Mouse (Mus musculus) spleen, adult 2 months (tissue): ENCODE results near the gene Tmem129. TPM values are rescaled to one million over a fixed set of nuclear protein-coding genes. Genes with fewer than 3 reads are reported as not detected.
A peak's percentile ranks its signal among the peaks of the same experiment; 100 is the strongest.

Source experiments
- DNase-seq, 2 experiments: peaks; one replicate each; pipeline versions ENCODE4 v3.0.0 to v3.0.0-alpha.2; 2012 to 2021; ENCODE audit warnings: low spot score in 2 of 2, low read depth in 1 of 2
- H3K27ac ChIP-seq: fragments of 200-500 bp; 2 replicates; pipeline ENCODE4 v1.5.1; 2012; ENCODE audit warnings: low read length, inconsistent platforms; ENCODE audit not compliant: insufficient read depth
- H3K27me3 ChIP-seq: fragments of 200-500 bp; 2 replicates; pipeline ENCODE4 v1.6.1; 2012; ENCODE audit warnings: mild to moderate bottlenecking, moderate library complexity, low read length, inconsistent platforms; ENCODE audit not compliant: control insufficient read depth, insufficient read depth
- H3K36me3 ChIP-seq: fragments of 200-500 bp; 2 replicates; pipeline ENCODE4 v1.6.1; 2012; ENCODE audit warnings: mild to moderate bottlenecking, low read length, inconsistent platforms; ENCODE audit not compliant: control insufficient read depth, insufficient read depth
- H3K4me1 ChIP-seq: fragments of 200-500 bp; 2 replicates; pipeline ENCODE4 v1.6.1; 2011; ENCODE audit warnings: inconsistent platforms; ENCODE audit not compliant: control insufficient read depth, insufficient read depth, insufficient read length
- H3K4me3 ChIP-seq: fragments of 200-500 bp; 2 replicates; pipeline ENCODE4 v1.5.1; 2011; ENCODE audit warnings: mild to moderate bottlenecking, inconsistent platforms; ENCODE audit not compliant: insufficient read depth, insufficient read length; ENCODE audit errors: extremely low read depth
- CTCF ChIP-seq: fragments of 200-500 bp; IDR thresholded peaks from 2 replicates; pipeline ENCODE4 v1.5.1; 2011; ENCODE audit warnings: mild to moderate bottlenecking, inconsistent platforms; ENCODE audit not compliant: insufficient read depth, insufficient read length, insufficient replicate concordance; ENCODE audit errors: extremely low read depth
- POLR2A ChIP-seq: fragments of 200-500 bp; IDR thresholded peaks from 2 replicates; pipeline ENCODE4 v1.6.1; 2011; ENCODE audit warnings: low read depth, low read length, inconsistent platforms
- WGBS: fragments of 180-500 bp; shearing (Covaris S2); methylation state at CpG from one replicate; pipeline ENCODE4 v1.1.7; 2018; 5-methylcytosine and 5-hydroxymethylcytosine counted together
- polyA plus RNA-seq: library from polyadenylated mRNA; depleted of rRNA; stranded (reverse); fragments of >200 nt; gene quantifications from 2 replicates; pipeline ENCODE4 v1.2.3, GENCODE M21; 2012

The Tmem129 gene
- polyA plus RNA-seq, 1 experiment, result 24.8 TPM

- Histone ChIP-seq H3K4me1 (no peaks in the 10 kb centered on the region), H3K4me3 (no peak overlapping the region), H3K36me3 (no peaks in the 10 kb centered on the region), H3K27ac (no peak overlapping the region), H3K27me3 (no peaks in the 10 kb centered on the region)
- 5% methylated on average over 1 of the region's 1 CpGs for WGBS
- DNase-seq, result no peak
- TF ChIP-seq POLR2A (no peak), CTCF (peak; percentile 33; the same call in 1 of the 2 replicates)
Measured at GRCm38 (mm10) chr5:33675964-33676363, 17.7 kb upstream of the Tmem129 start.

DNA sequence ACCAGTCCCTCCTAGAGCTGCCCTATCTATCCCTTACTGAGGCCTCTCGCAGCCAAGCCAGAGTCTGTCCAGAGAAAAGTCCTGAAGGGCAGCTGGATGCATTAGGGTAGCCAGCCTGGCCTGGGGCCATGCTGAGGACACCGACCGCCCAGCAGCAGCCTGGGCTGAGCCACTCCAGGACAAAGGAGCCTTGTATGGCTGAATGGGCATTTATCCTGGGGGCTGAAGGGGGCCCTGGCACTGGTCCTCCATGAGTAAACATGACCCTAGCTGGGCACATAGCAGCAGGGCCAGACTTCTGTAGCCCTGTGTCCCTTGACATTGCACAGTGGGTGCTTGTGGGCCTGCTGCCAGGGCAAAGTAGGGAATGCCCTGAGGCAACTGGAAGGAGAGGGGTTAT is 16.2 kb upstream of the Tmem129 start:
- no peak overlapping the region for H3K27ac ChIP-seq
- DNase-seq, result no peak
- TF ChIP-seq CTCF (no peak), POLR2A (no peak)
- H3K36me3 ChIP-seq, result no peaks in the 10 kb centered on the region
- 89% methylated on average over 3 of the region's 3 CpGs for WGBS
- H3K4me1 ChIP-seq, result no peaks in the 10 kb centered on the region
- no peaks in the 10 kb centered on the region for H3K27me3 ChIP-seq
- no peak overlapping the region for H3K4me3 ChIP-seq

DNA sequence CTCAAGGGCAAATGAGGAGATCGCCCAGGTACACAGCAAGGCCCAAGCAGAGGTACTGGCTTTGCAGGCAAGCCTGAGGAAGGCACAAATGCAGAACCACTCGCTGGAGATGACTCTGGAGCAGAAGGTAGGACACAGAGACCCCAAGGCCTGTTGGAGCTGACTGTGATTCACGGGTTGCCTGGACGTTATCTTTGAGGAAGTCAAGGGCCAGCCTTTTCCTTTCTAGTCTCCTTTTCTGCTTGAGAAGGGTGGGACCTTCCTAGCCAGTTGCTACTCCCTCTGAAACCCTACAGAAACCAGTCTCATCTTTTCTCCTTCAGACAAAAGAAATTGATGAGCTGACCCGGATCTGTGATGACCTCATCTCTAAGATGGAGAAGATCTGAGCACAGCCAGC is 13.4 kb upstream of the Tmem129 start:
- no peak for DNase-seq
- TF ChIP-seq POLR2A (no peak), CTCF (no peak)
- H3K27me3 ChIP-seq, result no peaks in the 10 kb centered on the region
- H3K4me1 ChIP-seq, result no peaks in the 10 kb centered on the region
- 56% methylated on average over 5 of the region's 5 CpGs for WGBS
- H3K27ac ChIP-seq, result no peak overlapping the region
- no peaks in the 10 kb centered on the region for H3K36me3 ChIP-seq
- no peak overlapping the region for H3K4me3 ChIP-seq

DNA sequence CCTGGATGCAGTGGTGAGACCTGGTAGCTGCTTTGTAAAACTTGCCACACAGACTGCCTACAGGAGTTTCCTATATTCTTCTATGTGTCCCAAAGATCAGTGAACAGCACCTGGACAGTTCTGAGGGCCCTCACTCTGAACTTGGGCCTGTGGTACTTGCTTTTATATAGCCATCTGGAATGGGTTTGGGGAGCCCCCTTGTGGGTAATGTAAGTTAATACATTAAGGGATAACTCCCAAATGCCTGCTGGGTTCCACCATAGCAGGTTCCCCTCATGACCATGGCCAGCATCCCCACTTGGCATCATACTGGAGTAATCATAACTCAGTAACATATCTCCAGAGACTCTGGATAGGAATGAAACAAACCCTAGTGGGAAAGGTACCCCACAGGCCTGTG is 10.0 kb upstream of the Tmem129 start:
- DNase-seq, result peak in 1 of 2 experiments; percentile 53
- Histone ChIP-seq H3K36me3 (no peaks in the 10 kb centered on the region), H3K27ac (no peak overlapping the region), H3K4me3 (no peak overlapping the region), H3K4me1 (no peaks in the 10 kb centered on the region), H3K27me3 (no peaks in the 10 kb centered on the region)
- TF ChIP-seq CTCF (no peak; the same call in 1 of the 2 replicates), POLR2A (no peak)

GRCm38 (mm10) chr5:33658664-33659050 is 441 bp upstream of the Tmem129 start:
- TF ChIP-seq CTCF (no peak), POLR2A (no peak)
- DNase-seq, result no peak
- Histone ChIP-seq H3K36me3 (peaks cover 1% of the 10 kb centered on the region; the same call in 1 of the 2 replicates), H3K27me3 (no peaks in the 10 kb centered on the region), H3K27ac (peak overlapping the region; percentile 12; the same call in 1 of the 2 replicates), H3K4me1 (peaks cover 17% of the 10 kb centered on the region; the same call in 1 of the 2 replicates), H3K4me3 (peak overlapping the region; percentile 72)
- WGBS, result under 1% methylated on average over 25 of the region's 26 CpGs

GRCm38 (mm10) chr5:33657251-33657786 is 897 bp downstream of the Tmem129 start:
- no peak for DNase-seq
- H3K4me3 ChIP-seq, result peak overlapping the region; percentile 87
- H3K4me1 ChIP-seq, result peaks cover 20% of the 10 kb centered on the region; the same call in 1 of the 2 replicates
- H3K27ac ChIP-seq, result peak overlapping the region; percentile 89
- TF ChIP-seq CTCF (no peak), POLR2A (no peak)
- whole genome bisulfite sequencing, result under 1% methylated on average over 32 of the region's 32 CpGs
- no peaks in the 10 kb centered on the region for H3K27me3 ChIP-seq
- peaks cover 1% of the 10 kb centered on the region; the same call in 1 of the 2 replicates for H3K36me3 ChIP-seq

- WGBS, result 22% methylated on average over 1 of the region's 1 CpGs
- peaks cover 20% of the 10 kb centered on the region; the same call in 1 of the 2 replicates for H3K4me1 ChIP-seq
- no peak for DNase-seq
- TF ChIP-seq CTCF (no peak), POLR2A (no peak)
- H3K27me3 ChIP-seq, result no peaks in the 10 kb centered on the region
- H3K36me3 ChIP-seq, result peaks cover 1% of the 10 kb centered on the region; the same call in 1 of the 2 replicates
- H3K27ac ChIP-seq, result peak overlapping the region; percentile 89
- peak overlapping the region; percentile 87; the same call in 1 of the 2 replicates for H3K4me3 ChIP-seq
Measured at GRCm38 (mm10) chr5:33656739-33657138, 1.5 kb downstream of the Tmem129 start.
